Mouse (Mus musculus) ES-E14 (cell line): ENCODE results near the gene Krt81. TPM values are rescaled to one million over a fixed set of nuclear protein-coding genes. Genes with fewer than 3 reads are reported as not detected.

ENCODE experiments used
- DNase-seq: peaks from one replicate; pipeline ENCODE4 v3.0.0-alpha.2; 2013; ENCODE audit warnings: low read depth, low spot score
- H3K27ac ChIP-seq: 2 replicates; pipeline ENCODE4 v1.5.1; 2012; ENCODE audit warnings: low read depth, mild to moderate bottlenecking, low read length, moderate library complexity, mixed read lengths; ENCODE audit not compliant: poor library complexity, insufficient read depth, severe bottlenecking
- H3K36me3 ChIP-seq: 2 replicates; pipeline ENCODE4 v1.6.1; 2012; ENCODE audit warnings: mild to moderate bottlenecking, low read length, moderate library complexity, mixed read lengths; ENCODE audit not compliant: control insufficient read depth, poor library complexity, insufficient read depth, severe bottlenecking
- H3K4me1 ChIP-seq, 2 experiments: fragments of 150-350 bp in 1 of 2; sonication (generic) in 1 of 2; 2 replicates each; pipeline ENCODE4 v1.6.1; 2012; ENCODE audit warnings: low read length in 2 of 2, mild to moderate bottlenecking in 1 of 2, mixed read lengths in 1 of 2; ENCODE audit not compliant: control insufficient read depth in 2 of 2, insufficient read depth in 2 of 2, poor library complexity in 1 of 2
- H3K4me3 ChIP-seq, 2 experiments: fragments of 150-350 bp in 1 of 2; sonication (generic) in 1 of 2; 2 replicates each; pipeline ENCODE4 v1.5.1; 2012; ENCODE audit warnings: low read length in 2 of 2, low read depth in 1 of 2, mild to moderate bottlenecking in 1 of 2, mixed read lengths in 1 of 2; ENCODE audit not compliant: insufficient read depth in 1 of 2, poor library complexity in 1 of 2, severe bottlenecking in 1 of 2
- H3K9ac ChIP-seq: 2 replicates; pipeline ENCODE4 v1.6.1; 2012; ENCODE audit warnings: low read depth, mild to moderate bottlenecking, low read length, mixed read lengths; ENCODE audit not compliant: poor library complexity, insufficient read depth, severe bottlenecking
- H3K9me3 ChIP-seq: fragments of 150-350 bp; sonication (generic); 2 replicates; pipeline ENCODE4 v1.6.1; 2012; ENCODE audit warnings: low read depth, mild to moderate bottlenecking, low read length; ENCODE audit not compliant: control insufficient read depth, insufficient read depth
- CHD2 ChIP-seq: IDR thresholded peaks from 2 replicates; pipeline ENCODE4 v1.6.1; 2014; ENCODE audit warnings: mild to moderate bottlenecking, low read depth, low read length, inconsistent platforms
- HCFC1 ChIP-seq: IDR thresholded peaks from 2 replicates; pipeline ENCODE4 v1.6.1; 2012; ENCODE audit warnings: low read length, inconsistent platforms, borderline replicate concordance; ENCODE audit not compliant: insufficient read depth
- MAFK ChIP-seq: IDR thresholded peaks from 2 replicates; pipeline ENCODE4 v1.6.1; 2014; ENCODE audit warnings: mild to moderate bottlenecking, low read depth, low read length, inconsistent platforms; ENCODE audit not compliant: insufficient read depth
- ZC3H11A ChIP-seq: IDR thresholded peaks from 2 replicates; pipeline ENCODE4 v1.6.1; 2012; ENCODE audit warnings: low read depth, mild to moderate bottlenecking, inconsistent platforms, low read length, borderline replicate concordance
- ZNF384 ChIP-seq: IDR thresholded peaks from 2 replicates; pipeline ENCODE4 v1.6.1; 2012; ENCODE audit warnings: low read depth, low read length, inconsistent platforms
- in situ Hi-C, 2 experiments: fragments of 600-800 bp; cut with MboI; formaldehyde crosslinking; loops; one replicate each; pipeline ENCODE4 v1.15.1; 2025; ENCODE audit warnings: low sequenced_read_pairs in 2 of 2, inconsistent platforms in 1 of 2; ENCODE audit not compliant: unreplicated experiment in 2 of 2
- total RNA-seq: library from RNA; depleted of rRNA; stranded (reverse); fragments of 300-350 nt; gene quantifications from 2 replicates; pipeline ENCODE4 v1.2.3, GENCODE M21; 2012

Gene Krt81
- total RNA-seq, 1 experiment: not detected

DNA sequence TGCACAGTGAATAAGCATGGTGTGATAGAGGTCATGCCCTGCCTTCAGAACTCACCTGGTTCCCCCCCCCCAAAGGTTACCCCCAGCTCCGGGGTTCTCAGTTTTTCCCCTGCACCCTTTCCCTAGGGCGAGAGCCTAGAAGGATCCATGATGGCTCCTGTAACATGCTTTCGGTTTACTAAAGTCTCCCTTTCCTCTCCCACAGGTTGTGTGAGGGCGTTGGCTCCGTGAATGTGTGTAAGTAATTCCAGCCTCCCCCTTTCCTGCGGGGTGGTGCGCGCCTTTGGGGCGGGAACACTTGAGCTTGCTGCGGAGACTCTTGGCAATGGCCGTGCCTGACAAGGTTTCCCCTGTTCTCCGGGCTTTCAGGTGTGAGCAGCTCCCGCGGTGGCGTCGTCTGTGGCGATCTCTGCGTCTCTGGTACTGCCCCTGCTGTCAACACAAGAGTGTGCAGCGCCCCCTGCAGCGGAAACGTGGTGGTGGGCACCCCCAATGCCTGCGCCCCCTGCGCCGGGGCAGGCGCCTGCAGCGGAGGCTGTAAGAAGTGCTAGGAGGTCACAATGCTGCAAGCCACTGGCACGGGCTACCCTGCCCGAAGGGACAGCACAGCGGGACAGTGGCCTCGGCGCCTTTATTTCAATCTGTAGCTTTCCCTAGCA is 15.6 kb upstream of the Krt81 start:
- no peak for DNase-seq
- Histone ChIP-seq H3K9me3 (no peaks in the 10 kb centered on the region), H3K27ac (no peak overlapping the region), H3K36me3 (no peaks in the 10 kb centered on the region), H3K9ac (no peak overlapping the region), H3K4me3 (no peak overlapping the region), H3K4me1 (no peaks in the 10 kb centered on the region)
- in situ Hi-C loops: no loop called here
- TF ChIP-seq HCFC1 (no peak), MAFK (no peak), ZNF384 (no peak), CHD2 (no peak), ZC3H11A (no peak)

DNA sequence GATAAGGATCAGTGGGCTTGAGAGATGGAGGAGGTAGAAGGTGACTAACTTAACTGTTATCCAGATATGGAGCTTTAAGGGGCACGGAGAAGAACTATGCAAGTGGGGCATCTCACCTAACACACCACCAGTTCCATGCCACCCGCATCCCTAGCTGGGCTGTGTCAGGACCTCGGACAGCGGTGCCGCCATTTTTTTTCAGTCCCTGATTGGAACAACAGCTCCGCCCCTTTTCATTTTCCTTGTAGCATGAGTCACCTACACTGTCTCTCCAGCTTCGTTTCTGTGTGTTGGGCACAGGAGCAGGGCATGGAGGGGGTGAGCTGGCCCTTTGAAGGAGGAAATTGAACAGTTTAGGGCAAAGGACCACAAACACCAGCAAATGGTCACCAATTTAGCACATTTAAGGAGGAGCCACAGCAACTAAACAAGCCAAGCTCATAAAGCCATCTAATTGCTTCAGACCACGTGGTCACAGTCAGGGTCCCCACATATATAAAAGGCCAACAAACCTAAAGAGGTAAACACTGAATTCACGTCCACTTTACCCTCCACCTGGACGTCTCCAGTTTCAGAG is 9.5 kb upstream of the Krt81 start, which contains the start of gene Krt86:
Krt86 (plus strand) TSS at position 527 of the 577 bp plus-strand sequence.
- H3K36me3 ChIP-seq: no peaks in the 10 kb centered on the region
- TF ChIP-seq CHD2 (no peak), ZNF384 (peak; percentile 79; the same call in 1 of the 2 replicates)
- in situ Hi-C loops: no loop called here
- no peak within 1 kb of the TSS for H3K9ac ChIP-seq
- no peak within 1 kb of the TSS for H3K27ac ChIP-seq
- no peaks in the 10 kb centered on the region for H3K9me3 ChIP-seq
- H3K4me1 ChIP-seq: no peaks in the 10 kb centered on the region
- H3K4me3 ChIP-seq: no peak within 1 kb of the TSS
- DNase-seq: peak; percentile 48

DNA sequence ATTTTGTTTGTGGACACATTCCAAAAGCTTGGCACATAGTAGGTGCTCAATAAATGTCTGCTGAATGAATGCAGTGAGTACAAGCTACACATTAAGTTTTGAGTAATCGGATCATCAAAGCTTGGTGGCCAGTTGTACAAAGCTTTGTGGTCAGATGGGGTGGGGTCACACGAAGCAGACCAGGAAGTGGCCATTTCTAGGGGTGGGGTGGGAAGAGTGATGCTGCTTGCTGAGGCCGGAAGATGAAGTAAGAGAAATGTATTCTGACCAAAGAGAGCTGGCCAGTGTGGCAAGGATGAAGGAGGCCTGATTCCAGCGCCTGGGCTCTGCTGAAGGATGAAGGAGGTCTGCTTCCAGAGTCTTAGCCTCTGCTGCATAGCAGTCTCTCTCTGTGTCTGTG is 5.5 kb upstream of the Krt81 start:
- H3K9ac ChIP-seq: no peak overlapping the region
- no peaks in the 10 kb centered on the region for H3K4me1 ChIP-seq
- in situ Hi-C loops: no loop called here
- H3K27ac ChIP-seq: no peak overlapping the region
- no peaks in the 10 kb centered on the region for H3K9me3 ChIP-seq
- DNase-seq: no peak
- TF ChIP-seq MAFK (no peak), ZC3H11A (no peak), ZNF384 (no peak), CHD2 (no peak)
- no peak overlapping the region for H3K4me3 ChIP-seq
- H3K36me3 ChIP-seq: no peaks in the 10 kb centered on the region

DNA sequence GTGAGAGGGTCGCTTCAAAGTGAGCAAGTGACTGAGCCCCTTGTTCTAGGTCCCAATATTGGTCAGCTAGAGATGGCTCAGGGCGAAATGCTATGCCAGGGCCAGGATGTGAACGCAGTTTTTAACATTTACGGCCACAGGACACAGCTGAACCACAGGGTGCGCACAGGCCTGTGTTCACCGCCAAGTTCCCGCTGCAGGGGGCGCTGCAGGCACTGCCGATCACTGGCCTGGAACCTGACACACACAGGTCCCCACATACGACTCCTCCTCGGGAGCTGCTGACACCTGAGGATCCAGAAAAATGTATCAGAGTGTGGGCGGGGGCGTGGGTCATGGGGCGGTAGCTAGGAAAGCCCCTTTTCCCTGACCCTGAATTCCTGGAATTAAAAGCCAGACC is 4.3 kb downstream of the Krt81 start:
- TF ChIP-seq CHD2: no peak
- no peak for TF ChIP-seq ZC3H11A
- no peak for TF ChIP-seq ZNF384
- no peak for TF ChIP-seq MAFK
- TF ChIP-seq HCFC1: no peak
- in situ Hi-C loops: no loop called here
- Histone ChIP-seq H3K9me3 (no peaks in the 10 kb centered on the region), H3K9ac (no peak overlapping the region), H3K4me3 (no peak overlapping the region), H3K27ac (no peak overlapping the region), H3K4me1 (no peaks in the 10 kb centered on the region; a peak in 1 of 4 replicates), H3K36me3 (no peaks in the 10 kb centered on the region)
- no peak for DNase-seq
